Mouse (Mus musculus) neural tube, embryonic 13.5 days (tissue): ENCODE measurements around the gene Gm20431. TPM values are rescaled to one million over a fixed set of nuclear protein-coding genes. Genes with fewer than 3 reads are reported as not detected.

Experiments
- ATAC-seq: fragments of 200-750 bp; cut with Nextera tagmentation; 2 replicates; pipeline ENCODE4 v1.8.0; 2017; ENCODE audit warnings: low read depth, mild to moderate bottlenecking, moderate TSS enrichment, moderate library complexity
- H3K27ac ChIP-seq: fragments of 300-500 bp; sonication (generic); replicated peaks from 2 replicates; pipeline ENCODE4 v1.5.1; 2015; ENCODE audit warnings: moderate library complexity, mild to moderate bottlenecking, inconsistent platforms
- H3K27me3 ChIP-seq: fragments of 300-500 bp; sonication (generic); 2 replicates; pipeline ENCODE4 v1.6.1; 2015; ENCODE audit warnings: mild to moderate bottlenecking, inconsistent platforms
- H3K36me3 ChIP-seq: fragments of 300-500 bp; sonication (generic); 2 replicates; pipeline ENCODE4 v1.6.1; 2015; ENCODE audit warnings: mild to moderate bottlenecking, inconsistent platforms
- H3K4me1 ChIP-seq: fragments of 300-500 bp; sonication (generic); replicated peaks from 2 replicates; pipeline ENCODE4 v1.6.1; 2015; ENCODE audit warnings: inconsistent platforms
- H3K4me2 ChIP-seq: fragments of 300-500 bp; sonication (generic); 2 replicates; pipeline ENCODE4 v1.6.1; 2015; ENCODE audit warnings: inconsistent platforms, mild to moderate bottlenecking, moderate library complexity
- H3K4me3 ChIP-seq: fragments of 300-500 bp; sonication (generic); 2 replicates; pipeline ENCODE4 v1.5.1; 2015; ENCODE audit warnings: mild to moderate bottlenecking, inconsistent platforms
- H3K9ac ChIP-seq: fragments of 300-500 bp; sonication (generic); 2 replicates; pipeline ENCODE4 v1.6.1; 2015; ENCODE audit warnings: moderate library complexity, mild to moderate bottlenecking, inconsistent platforms
- H3K9me3 ChIP-seq: fragments of 300-500 bp; sonication (generic); 2 replicates; pipeline ENCODE4 v1.6.1; 2016; ENCODE audit warnings: inconsistent platforms
- WGBS: fragments of 180-500 bp; shearing (Covaris S2); methylation state at CpG from one replicate; pipeline ENCODE4 v1.1.7; 2015; 5-methylcytosine and 5-hydroxymethylcytosine counted together
- polyA plus RNA-seq: library from polyadenylated mRNA; unstranded; fragments of >200 nt; fragmentation: Nextera tagmentation; extraction: Ambion mirVana; gene quantifications from 2 replicates; pipeline ENCODE4 v1.2.1, GENCODE M21; 2015

Gene Gm20431
- polyA plus RNA-seq, 1 experiment from 2014 or later = 9.3 TPM

DNA sequence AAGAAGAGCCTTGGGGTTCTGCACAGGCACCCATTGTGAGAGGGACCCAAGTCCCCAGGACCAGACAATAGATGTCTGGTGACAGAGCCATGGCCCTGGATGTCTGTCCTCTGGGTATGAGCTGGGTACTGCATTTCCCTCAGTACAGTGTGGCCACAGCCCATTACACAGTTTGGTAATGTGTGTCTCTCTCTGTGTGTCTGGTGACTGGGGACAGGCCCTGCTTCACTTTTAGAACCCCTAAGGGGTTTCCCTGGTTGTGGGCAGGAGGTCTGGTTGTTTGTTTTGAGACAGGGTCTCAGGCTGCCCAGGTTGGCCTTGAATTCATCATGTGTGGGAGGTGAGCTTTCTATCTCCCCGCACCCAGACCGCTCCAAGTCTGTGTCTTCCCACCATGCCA is 76.0 kb downstream of the Gm20431 start:
- H3K27ac ChIP-seq = no peak overlapping the region
- no peak overlapping the region for H3K9ac ChIP-seq
- WGBS = 97% methylated on average over 2 of the region's 2 CpGs
- no peak for ATAC-seq
- no peaks in the 10 kb centered on the region for H3K9me3 ChIP-seq
- H3K27me3 ChIP-seq = no peaks in the 10 kb centered on the region
- no peaks in the 10 kb centered on the region for H3K36me3 ChIP-seq
- H3K4me1 ChIP-seq = peaks cover 28% of the 10 kb centered on the region
- H3K4me3 ChIP-seq = no peak overlapping the region
- H3K4me2 ChIP-seq = no peak overlapping the region

DNA sequence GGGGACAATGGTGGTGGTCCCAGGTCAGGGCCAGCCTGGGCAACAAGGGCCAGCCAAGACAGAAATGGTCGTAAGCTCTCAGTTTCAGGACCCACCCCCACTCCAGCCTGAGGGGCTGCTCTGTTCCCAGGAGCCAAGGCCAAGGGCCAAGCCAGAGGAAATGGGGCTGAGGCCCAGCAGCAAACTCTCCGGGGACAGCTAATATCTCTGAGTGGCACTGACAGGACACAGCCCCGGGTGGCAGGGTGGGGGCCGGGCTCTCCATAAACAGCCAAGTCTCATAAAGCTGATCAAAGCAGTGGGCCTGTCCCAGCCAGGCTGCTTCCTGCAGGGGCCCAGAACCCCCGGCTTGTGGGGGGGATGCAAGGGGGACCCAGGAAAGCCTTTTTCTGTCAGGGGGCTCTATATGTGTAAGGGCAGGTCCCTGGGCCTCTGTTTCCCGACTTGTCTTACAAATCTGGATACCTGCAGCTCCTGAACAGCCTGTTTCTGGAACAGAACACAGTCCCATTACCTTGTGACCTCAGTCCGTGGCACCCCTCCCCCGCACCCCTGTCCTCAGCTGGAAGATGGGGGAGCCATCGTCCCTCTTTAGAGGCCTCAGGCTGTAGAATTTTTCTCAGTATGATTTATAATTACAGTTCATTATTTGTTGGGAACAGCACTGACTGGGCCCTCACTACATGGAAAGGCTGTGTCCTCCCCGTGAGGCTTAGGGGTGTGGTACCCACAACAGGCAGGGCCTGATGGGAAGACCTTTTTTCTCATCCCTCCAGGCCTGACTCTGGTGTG is 77.9 kb downstream of the Gm20431 start:
- Histone ChIP-seq H3K4me3 (no peak overlapping the region), H3K9ac (peak overlapping the region; percentile 31; the same call in 1 of the 2 replicates)
- 20% methylated on average over 10 of the region's 10 CpGs for WGBS

DNA sequence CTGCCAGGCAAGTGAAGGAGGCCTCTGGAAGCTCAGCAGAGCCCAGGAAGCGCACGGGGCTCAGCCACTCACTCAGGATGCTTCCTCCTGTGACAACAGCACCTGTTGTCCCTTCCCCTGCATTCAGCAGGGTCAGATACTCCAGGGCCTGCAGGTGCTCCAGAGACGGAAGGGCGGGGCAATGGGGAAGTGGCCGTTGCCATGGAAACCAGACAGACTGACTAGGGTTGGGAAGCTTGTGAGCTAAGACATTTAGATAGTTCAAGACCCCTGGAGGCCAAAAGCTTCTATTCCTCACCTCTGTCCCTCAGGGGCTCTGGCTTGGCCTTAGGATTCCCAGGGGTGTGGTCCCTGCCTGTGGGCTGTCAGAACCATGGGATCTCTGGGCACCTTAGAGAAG is 82.8 kb downstream of the Gm20431 start:
- no peaks in the 10 kb centered on the region for H3K27me3 ChIP-seq
- 39% methylated on average over 5 of the region's 5 CpGs for WGBS
- no peaks in the 10 kb centered on the region for H3K36me3 ChIP-seq
- peaks cover 6% of the 10 kb centered on the region for H3K4me1 ChIP-seq
- H3K9me3 ChIP-seq = no peaks in the 10 kb centered on the region
- H3K4me2 ChIP-seq = no peak overlapping the region
- no peak for ATAC-seq
- no peak overlapping the region for H3K9ac ChIP-seq
- no peak overlapping the region for H3K27ac ChIP-seq
- H3K4me3 ChIP-seq = no peak overlapping the region

More for the DNA sequence above, 77.9 kb downstream of the Gm20431 start:
- H3K4me1 ChIP-seq = peaks cover 19% of the 10 kb centered on the region
- no peaks in the 10 kb centered on the region for H3K27me3 ChIP-seq
- no peak overlapping the region for H3K4me2 ChIP-seq
- H3K27ac ChIP-seq = no peak overlapping the region
- ATAC-seq = no peak
- H3K9me3 ChIP-seq = no peaks in the 10 kb centered on the region
- H3K36me3 ChIP-seq = no peaks in the 10 kb centered on the region

DNA sequence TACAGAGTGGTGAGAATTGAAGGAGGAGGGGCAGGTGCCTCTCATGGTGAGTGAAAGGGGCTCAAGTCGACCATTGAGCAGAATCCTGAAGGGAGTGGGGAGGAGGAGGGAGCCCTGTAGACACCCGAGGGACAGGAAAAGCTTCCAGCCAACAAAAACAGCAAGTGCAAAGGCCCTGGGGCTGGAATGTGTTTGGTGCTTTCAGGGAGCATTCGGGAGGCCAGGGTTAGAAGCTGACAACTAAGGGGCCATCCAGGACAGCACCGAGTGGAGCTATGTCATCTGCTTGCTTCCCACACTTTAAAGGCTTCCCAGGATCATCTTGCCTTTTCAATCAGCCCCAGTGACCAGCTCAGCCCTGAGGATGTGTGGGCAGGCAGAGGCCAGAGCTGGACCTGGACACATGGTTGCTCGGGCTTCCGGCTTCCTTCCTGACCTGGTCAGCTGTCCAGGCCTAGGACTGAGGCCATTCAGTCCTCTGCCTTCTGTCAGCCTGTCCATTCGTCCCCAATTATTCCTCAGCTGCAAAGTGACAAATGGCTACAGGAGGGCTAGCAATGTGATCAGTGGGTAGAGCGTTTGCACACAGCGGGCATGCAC is 84.0 kb downstream of the Gm20431 start:
- H3K27ac ChIP-seq = no peak overlapping the region
- WGBS = 63% methylated on average over 9 of the region's 9 CpGs
- H3K4me3 ChIP-seq = no peak overlapping the region
- no peak overlapping the region for H3K4me2 ChIP-seq
- no peaks in the 10 kb centered on the region for H3K27me3 ChIP-seq
- no peaks in the 10 kb centered on the region for H3K9me3 ChIP-seq
- H3K9ac ChIP-seq = no peak overlapping the region
- H3K4me1 ChIP-seq = no peaks in the 10 kb centered on the region; the same call in 1 of the 2 replicates
- no peaks in the 10 kb centered on the region for H3K36me3 ChIP-seq
- ATAC-seq = no peak

DNA sequence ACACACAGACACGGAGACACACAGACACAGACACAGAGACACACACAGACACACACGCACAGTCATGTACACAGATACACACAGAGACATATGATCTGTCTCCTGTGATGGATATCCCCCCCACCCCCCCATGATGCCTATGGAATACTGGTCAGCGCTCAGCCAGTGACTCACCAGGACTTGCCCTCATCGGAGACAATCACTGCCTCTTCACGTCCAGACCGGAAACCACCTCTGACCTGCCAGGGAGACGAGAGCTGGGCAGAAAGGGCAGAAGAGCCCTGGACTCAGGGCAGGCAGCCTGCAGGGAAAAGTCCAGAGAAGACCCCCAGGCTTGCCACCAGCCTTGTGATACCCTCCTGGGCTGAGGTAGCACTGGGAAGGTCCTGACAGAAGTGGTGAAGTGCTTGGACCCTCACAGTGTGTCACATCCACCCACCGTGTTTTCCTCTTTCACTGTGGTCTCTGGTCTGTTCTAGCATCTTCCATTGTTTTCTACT is 85.1 kb downstream of the Gm20431 start:
- H3K4me3 ChIP-seq = no peak overlapping the region
- ATAC-seq = no peak
- WGBS = 85% methylated on average over 8 of the region's 8 CpGs
- H3K9me3 ChIP-seq = no peaks in the 10 kb centered on the region
- no peaks in the 10 kb centered on the region for H3K36me3 ChIP-seq
- H3K27ac ChIP-seq = no peak overlapping the region
- H3K27me3 ChIP-seq = no peaks in the 10 kb centered on the region
- no peaks in the 10 kb centered on the region; the same call in 1 of the 2 replicates for H3K4me1 ChIP-seq
- no peak overlapping the region for H3K9ac ChIP-seq
- H3K4me2 ChIP-seq = no peak overlapping the region

DNA sequence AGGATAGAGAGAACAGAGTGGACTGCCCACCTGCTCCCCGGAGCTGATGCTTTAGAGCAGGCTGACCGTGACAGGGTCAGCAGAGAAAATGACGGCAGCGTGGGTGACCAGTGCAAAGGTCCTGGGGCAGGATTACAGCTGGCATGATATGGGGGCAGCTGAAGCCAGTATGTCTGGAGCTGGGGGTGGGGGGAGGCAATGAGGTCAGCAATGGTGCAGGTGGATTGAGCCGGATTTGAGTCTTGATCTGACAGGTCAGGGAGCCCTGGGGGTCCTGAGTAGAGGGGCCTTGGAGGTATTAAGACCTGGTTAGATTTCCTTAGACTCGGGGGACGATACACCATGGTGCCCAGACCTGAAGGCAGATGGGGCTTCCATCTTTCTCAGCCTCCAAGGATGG is 85.7 kb downstream of the Gm20431 start:
- no peak overlapping the region for H3K4me3 ChIP-seq
- ATAC-seq = no peak
- no peaks in the 10 kb centered on the region for H3K9me3 ChIP-seq
- H3K9ac ChIP-seq = no peak overlapping the region
- no peaks in the 10 kb centered on the region for H3K27me3 ChIP-seq
- no peak overlapping the region for H3K4me2 ChIP-seq
- H3K4me1 ChIP-seq = no peaks in the 10 kb centered on the region; the same call in 1 of the 2 replicates
- WGBS = 93% methylated on average over 7 of the region's 7 CpGs
- no peaks in the 10 kb centered on the region for H3K36me3 ChIP-seq
- H3K27ac ChIP-seq = no peak overlapping the region

DNA sequence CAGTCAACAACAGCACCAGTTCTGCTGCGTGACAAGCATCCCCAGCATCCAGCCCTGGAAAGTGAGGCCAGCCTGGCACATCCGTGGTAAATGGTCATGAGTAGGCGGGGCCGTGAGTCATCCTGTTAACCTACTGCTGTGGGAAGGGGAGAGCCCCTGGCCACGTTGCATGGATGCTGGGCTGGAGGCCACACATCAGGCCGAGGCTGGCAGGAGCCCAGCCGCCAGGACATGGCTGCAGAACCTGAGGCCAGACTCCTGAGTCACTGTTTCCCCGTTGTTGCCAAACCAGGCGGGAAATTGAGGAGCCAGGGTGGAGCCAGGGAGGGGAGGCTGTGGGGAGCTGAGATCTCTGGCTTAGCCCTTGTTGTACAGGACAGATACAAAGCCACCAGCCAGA is 86.5 kb downstream of the Gm20431 start:
- Histone ChIP-seq H3K36me3 (no peaks in the 10 kb centered on the region), H3K4me1 (no peaks in the 10 kb centered on the region; the same call in none of the 2 replicates), H3K4me3 (no peak overlapping the region), H3K9me3 (no peaks in the 10 kb centered on the region), H3K9ac (no peak overlapping the region), H3K27ac (no peak overlapping the region), H3K27me3 (no peaks in the 10 kb centered on the region), H3K4me2 (no peak overlapping the region)
- no peak for ATAC-seq
- WGBS = 69% methylated on average over 9 of the region's 9 CpGs

DNA sequence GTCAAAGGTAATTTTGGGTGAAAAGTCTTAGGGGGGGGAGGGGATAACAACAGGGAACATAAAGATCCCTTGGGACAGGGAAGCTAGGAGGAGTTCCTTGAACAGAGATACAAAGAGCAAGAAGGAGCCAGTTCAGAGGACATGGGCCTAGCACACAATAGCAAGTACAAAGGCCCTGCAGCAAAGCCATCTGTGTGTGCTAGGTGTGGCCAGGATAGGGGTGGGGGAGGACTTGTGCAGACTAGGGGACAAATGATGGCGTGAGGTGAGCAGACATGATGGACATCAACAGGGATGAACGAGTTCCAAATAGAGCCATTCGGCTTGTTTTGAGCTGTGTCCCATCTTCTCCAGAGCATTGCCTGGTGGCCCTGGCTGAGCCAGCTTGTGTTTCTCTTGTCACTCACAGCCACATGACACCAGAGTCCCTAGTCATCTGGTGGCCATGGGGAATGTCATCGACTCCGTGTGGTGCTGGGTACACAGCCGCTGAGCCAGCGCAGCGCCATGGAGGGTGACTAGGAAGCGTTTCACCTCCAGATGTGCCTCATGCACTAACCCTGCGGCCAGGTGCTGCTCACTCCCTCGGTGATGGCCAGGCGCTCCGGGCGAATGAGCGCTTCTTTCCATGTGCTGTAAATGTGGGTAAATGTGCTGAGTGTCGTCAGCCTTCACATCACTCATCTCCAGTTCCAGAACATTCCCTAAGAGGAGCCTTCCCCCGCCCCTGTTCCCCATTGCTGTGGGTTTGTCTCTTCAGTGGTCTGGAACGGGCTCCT is 89.7 kb downstream of the Gm20431 start:
- Histone ChIP-seq H3K4me1 (no peaks in the 10 kb centered on the region; the same call in 1 of the 2 replicates), H3K4me3 (no peak overlapping the region), H3K36me3 (no peaks in the 10 kb centered on the region), H3K27me3 (no peaks in the 10 kb centered on the region), H3K4me2 (no peak overlapping the region), H3K9me3 (no peaks in the 10 kb centered on the region), H3K9ac (no peak overlapping the region), H3K27ac (no peak overlapping the region)
- whole genome bisulfite sequencing = 82% methylated on average over 18 of the region's 18 CpGs
- ATAC-seq = no peak

DNA sequence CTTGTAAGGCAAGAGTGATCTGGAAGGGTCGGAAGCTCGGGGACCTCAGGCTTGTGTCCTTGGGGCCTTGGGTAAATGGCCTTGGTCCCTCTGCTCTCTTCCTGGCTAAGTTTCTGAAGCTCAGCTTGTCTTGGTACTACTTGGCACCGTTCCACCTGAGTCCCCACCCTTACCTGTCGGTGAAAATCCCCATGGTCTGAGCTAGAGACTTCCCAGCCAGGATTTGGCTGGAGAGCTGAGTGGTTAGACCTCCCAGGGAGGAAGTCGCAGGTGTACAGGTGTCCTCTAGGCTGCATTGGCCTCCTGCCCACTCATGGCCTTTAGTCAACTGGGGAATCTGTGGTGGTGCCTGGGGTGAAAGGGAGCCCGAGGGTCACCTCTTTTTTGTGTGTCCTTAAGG is 90.5 kb downstream of the Gm20431 start:
- no peak for ATAC-seq
- H3K36me3 ChIP-seq = no peaks in the 10 kb centered on the region
- H3K27me3 ChIP-seq = no peaks in the 10 kb centered on the region
- no peak overlapping the region for H3K4me3 ChIP-seq
- no peak overlapping the region for H3K9ac ChIP-seq
- no peaks in the 10 kb centered on the region for H3K9me3 ChIP-seq
- WGBS = 89% methylated on average over 6 of the region's 6 CpGs
- H3K27ac ChIP-seq = no peak overlapping the region
- H3K4me2 ChIP-seq = no peak overlapping the region
- H3K4me1 ChIP-seq = peaks cover 3% of the 10 kb centered on the region

DNA sequence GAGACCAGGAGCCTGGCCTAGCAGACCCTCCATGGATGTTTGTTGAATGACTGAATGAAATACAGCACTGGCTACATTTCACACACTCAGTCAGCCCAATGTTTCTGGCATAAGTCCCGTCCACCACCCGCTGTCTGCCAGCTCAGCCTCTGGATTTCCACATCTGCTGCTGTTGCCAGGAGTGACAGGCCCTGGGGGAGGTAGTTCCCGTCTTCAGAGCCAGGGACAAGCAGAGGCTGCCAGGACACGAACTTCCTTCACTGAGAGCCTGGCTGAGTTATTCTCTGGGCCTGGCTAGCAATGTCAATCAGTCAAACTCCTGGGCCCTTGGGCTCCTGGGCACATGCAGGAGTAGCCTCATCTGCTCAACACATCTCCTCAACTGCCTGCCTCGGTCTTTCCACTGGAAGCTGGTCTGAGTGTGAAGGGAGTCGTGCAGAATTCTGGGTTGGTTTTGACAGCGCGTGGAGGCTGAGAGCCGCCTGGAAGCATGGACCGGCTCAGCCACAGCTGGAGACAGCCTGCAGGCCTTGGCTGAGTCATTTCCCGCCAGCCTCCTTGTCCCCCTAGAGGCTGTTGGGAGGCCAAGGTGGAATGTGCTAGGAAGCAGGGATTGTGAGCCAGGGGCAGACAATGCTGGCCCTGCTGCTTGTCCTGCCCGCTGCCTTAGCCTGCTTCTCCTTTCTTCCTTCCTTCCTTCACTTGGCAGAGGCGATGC is 91.2 kb downstream of the Gm20431 start:
- Histone ChIP-seq H3K36me3 (no peaks in the 10 kb centered on the region), H3K9ac (no peak overlapping the region), H3K4me3 (no peak overlapping the region), H3K4me1 (peaks cover 8% of the 10 kb centered on the region), H3K27me3 (no peaks in the 10 kb centered on the region), H3K27ac (peak overlapping the region; percentile 4; the same call in 1 of the 2 replicates), H3K9me3 (no peaks in the 10 kb centered on the region), H3K4me2 (no peak overlapping the region)
- no peak for ATAC-seq
- 64% methylated on average over 13 of the region's 13 CpGs for WGBS

DNA sequence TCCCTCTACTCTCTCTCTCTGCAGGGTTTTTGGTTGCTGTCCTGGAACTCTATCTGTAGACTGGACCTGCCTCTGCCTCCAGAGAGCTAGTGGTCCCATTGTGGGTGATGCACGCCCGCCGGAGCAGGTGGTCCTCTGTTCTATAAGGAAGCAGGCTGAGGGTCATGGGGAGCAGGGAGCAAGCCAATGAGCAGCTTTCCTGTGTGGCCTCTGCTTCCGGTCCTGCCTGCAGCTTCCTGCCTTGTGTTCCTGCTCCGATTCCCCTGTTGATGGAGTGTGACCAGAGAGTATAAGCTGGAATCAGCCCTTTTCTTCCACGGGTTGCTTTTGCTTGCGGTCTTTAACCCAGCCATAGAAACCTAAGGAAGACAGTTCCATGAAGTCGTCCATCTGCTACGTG is 93.2 kb downstream of the Gm20431 start:
- no peak overlapping the region for H3K9ac ChIP-seq
- no peak for ATAC-seq

More for the DNA sequence above, 93.2 kb downstream of the Gm20431 start:
- H3K4me3 ChIP-seq = no peak overlapping the region
- 89% methylated on average over 9 of the region's 9 CpGs for WGBS
- H3K4me1 ChIP-seq = peaks cover 26% of the 10 kb centered on the region
- no peaks in the 10 kb centered on the region for H3K9me3 ChIP-seq
- H3K4me2 ChIP-seq = no peak overlapping the region
- H3K27ac ChIP-seq = no peak overlapping the region
- H3K27me3 ChIP-seq = no peaks in the 10 kb centered on the region
- H3K36me3 ChIP-seq = no peaks in the 10 kb centered on the region
